Mouse (Mus musculus) stomach, postnatal 0 days (tissue): Measurements from ENCODE around the gene Klhl32.

Experiments used
- CTCF ChIP-seq: IDR thresholded peaks from 2 replicates; pipeline ENCODE4 v1.5.1; 2016; ENCODE audit warnings: antibody characterized with exemption, low read depth, mild to moderate bottlenecking, moderate library complexity
- EP300 ChIP-seq: optimal IDR thresholded peaks from 2 replicates; pipeline ENCODE3; 2016; ENCODE audit warnings: antibody characterized with exemption

GRCm38 (mm10) chr4:24758954-24759353, 92.0 kb downstream of the Klhl32 start:
- no peak for TF ChIP-seq CTCF
- TF ChIP-seq EP300, result no peak
